Mouse (Mus musculus) cerebellum, postnatal 25 days (tissue): Measurements from ENCODE around the gene Acot5.
A peak's percentile ranks its signal among the peaks of the same experiment; 100 is the strongest.
"Not testable (repeated sequence)": the region's sequence is repeated elsewhere in the genome, so short reads cannot be mapped to it uniquely, and the experiment has no call there.

ENCODE experiments used
- DNase-seq, 2 experiments: peaks; one replicate each; pipeline ENCODE4 v3.0.0; 2021; ENCODE audit warnings: mixed read lengths in 2 of 2

The Acot5 gene

DNA sequence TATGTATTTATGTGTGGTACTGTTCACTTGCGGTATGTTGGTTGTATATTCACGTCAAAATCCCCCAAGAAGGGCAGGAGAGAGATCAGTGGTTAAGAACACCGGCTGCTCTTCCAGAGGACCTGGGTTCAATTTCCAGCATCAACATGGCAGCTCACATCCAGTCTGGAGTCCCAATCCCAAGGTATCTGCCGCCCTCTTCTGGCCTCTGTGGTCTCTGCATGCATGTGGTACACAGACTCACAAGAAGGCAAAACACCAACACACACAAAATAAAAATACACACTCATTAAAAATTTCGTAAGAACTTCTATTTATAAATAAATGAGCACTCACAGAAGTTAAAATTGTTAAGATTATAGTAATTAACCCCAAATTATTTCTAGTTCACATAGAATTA, 5.9 kb upstream of the Acot5 start:
- DNase-seq = peak; percentile 13 to 42

DNA sequence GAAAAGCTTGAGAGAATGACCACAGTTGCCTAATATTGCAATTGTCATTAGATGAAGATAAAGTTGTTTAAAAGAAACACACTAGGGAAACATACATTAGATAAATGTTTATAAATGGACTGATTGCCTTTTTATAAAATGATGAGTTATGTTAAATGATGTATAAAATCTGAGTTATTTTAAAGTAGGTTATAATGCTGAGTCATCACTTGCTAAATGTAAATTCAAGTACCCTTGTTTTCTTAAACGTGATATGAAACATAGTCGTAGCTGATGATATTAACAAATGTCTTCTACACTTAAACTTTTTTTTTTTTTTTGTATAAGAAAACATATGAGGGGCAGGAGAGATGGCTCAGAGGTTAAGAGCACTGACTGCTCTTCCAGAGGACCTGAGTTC, 5.3 kb upstream of the Acot5 start:
- DNase-seq = no peak

DNA sequence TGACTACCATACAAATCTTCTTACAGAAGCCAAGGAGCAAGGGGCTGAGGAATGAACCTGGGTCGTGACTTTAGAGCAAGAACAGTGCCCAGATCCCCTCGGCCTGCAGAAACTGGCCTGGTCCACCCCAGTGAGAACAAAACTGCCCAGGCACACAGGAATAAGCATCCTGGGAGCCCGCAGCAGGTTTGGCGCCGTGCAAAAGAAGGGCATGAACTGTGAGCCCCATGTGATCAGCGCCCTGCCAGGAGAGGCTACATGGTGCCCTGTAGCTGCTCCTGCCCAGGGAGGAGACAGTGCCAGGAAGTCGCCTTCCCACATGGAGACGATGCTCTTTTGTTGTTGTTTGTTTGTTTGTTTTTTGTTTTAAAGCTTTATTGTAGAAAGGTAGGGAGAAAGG, 4.5 kb upstream of the Acot5 start:
- DNase-seq = no peak

DNA sequence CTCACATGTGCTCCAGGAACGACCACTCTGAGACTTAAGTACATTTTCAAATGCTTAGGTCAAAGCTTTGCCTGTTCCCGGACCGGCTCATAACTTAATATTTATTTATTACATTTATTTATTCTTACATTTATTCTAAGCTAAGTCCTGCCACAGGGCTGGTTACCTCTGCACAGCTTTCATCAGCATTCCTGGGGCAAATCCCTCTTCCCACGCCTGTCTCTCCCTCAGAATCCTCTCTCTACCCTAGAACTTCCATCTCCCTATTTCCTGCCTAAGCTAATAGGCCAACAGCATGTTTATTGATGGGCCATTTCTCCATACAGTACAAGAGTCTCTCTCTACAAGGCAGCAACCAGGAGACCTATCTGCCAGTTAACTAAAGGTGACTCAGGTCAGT, 1.4 kb upstream of the Acot5 start:
- no peak for DNase-seq

DNA sequence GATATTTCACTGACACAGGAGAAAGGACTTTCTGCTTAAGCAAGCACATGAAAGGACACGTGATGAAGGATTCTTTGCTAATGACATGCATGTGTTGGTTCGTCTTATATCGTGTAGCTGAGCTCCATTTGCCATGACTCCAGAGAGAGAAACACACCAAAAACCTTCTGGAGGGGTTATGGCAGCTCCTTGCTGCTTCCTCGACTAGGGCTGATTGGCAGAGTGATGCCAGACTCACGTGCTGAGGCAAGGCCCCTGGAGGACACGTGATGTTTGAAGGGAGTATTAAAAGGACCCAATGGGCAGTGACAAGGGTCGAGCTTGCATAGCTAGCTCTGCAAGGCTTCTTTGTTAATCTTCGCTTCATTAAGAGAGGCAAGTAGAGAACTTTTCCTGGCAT, 829 bp upstream of the Acot5 start:
- no peak for DNase-seq

DNA sequence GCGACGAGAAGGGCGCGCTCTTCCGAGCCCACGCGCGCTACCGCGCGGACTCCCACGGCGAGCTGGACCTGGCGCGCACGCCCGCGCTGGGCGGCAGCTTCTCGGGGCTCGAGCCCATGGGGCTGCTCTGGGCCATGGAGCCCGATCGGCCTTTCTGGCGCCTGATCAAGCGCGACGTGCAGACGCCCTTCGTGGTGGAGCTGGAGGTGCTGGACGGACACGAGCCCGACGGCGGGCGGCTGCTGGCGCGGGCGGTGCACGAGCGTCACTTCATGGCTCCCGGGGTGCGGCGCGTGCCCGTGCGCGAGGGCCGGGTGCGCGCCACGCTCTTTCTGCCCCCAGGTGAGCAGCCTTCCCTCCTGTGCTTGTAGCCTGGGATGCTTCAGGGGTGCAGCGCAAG, 457 bp downstream of the Acot5 start:
- DNase-seq = peak; percentile 53 to 60

DNA sequence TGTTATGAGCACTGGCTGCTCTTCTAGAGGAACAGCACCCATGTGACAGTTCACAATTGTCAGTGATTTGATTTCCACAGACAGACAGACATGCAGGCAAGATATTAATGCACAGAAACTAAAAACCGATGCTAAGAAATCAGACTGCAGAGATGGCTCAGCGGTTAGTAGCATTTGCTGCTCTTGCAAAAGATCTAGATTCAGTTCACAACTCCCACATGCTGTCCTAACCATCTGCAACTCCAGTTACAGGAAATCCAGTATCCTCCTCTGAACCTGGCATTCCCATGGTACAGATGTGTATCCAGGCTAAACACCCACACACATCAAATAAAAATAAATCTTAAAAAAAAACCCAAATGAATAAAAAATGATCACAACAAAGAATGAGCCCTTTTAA, 2.6 kb downstream of the Acot5 start:
- no peak for DNase-seq

DNA sequence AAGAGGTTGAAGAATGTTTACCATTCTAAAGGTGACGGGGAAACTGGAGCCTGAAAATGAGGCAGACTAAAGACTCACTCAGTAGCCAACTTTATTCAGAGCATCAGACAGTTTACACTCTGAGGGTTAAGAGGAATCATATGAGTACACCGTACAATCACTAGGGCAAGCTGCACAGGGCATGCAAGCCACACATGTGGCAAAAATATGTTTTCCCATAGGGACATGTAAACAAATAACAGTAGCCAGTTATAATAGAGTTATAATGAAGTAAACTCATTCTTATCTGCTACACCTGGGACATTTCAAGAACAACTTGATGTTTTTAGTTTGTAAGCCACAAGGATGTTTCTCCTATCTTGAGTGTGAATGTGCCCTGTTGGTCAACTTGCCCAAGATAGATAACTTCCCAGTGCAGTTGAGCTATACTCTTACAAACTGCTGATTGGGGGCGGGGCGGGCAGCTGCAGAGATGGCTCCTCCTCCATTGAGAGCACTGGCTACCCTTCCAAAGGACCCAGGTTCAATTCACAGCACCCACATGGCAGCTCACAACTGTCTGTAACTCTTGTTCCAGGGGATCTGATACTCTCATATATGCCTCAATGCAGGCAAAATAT, 8.4 kb downstream of the Acot5 start:
- DNase-seq = no peak

DNA sequence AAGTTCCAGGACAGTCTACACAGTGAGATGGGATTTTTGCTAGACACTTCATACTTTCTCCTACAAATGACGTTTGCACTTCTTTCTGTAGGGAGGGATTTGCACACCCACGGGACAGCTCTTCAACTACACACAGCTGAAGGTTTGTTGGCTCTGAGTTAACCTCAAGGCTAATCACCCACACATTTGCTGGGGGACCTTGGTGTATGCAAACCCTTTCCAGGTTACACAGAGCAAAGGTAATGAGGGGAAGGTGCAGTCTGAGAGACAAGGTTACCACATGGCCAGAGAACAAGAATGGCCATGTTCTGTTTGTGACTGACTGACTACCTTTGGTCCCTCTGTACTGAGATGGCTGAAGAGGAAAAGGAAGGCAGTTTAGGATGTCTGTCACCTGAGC, 14.7 kb downstream of the Acot5 start:
- DNase-seq = no peak

DNA sequence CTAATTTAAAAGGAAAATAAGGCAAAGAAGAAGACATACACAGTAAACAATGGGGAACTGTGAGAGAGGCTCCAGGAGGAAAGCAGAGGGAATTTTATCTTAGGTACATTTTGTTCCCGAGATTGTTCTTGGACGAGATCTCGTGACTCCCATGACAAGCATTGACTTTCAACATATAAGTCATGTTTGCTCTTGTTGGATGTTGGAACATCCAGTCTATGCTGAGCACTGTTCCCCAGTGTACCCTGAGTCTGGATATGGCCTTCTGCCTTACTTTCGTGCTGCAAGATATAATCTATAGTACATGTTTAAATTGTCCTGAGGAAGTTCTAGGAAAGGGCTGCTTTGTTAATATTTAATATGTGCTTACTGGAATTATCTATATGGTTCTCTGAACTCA, 15.5 kb downstream of the Acot5 start:
- no peak for DNase-seq

DNA sequence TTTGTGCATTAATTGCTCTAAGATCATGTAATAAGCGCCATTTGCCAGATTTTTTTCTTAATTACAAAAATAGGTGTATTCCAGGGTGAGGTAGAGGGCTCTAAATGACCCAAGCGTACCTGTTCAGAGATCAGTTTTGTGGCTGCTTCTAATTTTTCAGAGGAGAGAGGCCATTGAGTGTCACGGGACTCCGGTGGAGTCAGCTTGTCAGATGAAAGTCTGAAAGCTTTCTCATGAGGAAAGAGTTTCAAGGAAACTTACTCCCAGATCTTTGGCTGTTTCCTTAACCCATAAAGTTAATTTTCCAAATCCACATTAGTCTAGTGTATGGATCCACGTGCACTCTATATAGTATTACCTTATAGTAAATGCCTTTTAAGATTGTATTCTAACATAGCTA, 25.5 kb downstream of the Acot5 start:
- DNase-seq = not testable (repeated sequence)

DNA sequence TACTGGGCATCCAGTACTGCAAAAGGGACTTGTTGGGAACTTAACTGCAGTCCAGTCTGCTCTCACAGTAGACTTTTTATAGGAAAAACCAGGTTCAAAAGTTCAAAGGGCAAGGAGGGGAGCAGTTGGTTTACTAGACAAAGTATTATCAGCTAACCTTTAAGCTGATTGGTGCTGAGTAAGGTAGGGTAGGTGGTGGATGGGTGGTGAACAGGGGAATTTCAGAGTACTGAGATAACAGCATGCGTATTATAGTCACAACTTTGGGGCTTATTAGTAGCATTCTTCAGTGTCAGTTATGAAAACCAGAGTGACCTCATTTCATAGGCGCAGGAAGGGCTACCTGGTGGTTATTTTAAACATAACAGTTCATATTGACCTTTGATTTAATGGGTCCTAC, 30.5 kb downstream of the Acot5 start:
- DNase-seq = no peak

DNA sequence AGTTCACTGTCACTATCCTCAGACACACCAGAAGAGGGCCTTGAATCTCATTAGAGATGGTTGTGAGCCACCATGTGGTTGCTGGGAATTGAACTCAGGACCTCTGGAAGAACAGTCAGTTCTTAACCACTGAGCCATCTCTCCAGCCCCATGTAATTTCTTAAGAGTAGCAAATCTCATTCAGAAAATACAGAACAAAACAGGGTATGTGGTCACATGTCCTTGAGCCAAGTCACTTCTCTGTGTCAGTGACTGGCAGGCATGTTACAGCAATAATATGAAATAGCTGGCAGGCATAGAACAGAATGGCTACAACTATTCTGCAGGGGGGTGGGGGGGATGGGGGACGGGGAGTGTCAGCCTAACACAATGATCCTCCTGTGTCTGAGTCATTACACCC, 30.9 kb downstream of the Acot5 start:
- no peak for DNase-seq

DNA sequence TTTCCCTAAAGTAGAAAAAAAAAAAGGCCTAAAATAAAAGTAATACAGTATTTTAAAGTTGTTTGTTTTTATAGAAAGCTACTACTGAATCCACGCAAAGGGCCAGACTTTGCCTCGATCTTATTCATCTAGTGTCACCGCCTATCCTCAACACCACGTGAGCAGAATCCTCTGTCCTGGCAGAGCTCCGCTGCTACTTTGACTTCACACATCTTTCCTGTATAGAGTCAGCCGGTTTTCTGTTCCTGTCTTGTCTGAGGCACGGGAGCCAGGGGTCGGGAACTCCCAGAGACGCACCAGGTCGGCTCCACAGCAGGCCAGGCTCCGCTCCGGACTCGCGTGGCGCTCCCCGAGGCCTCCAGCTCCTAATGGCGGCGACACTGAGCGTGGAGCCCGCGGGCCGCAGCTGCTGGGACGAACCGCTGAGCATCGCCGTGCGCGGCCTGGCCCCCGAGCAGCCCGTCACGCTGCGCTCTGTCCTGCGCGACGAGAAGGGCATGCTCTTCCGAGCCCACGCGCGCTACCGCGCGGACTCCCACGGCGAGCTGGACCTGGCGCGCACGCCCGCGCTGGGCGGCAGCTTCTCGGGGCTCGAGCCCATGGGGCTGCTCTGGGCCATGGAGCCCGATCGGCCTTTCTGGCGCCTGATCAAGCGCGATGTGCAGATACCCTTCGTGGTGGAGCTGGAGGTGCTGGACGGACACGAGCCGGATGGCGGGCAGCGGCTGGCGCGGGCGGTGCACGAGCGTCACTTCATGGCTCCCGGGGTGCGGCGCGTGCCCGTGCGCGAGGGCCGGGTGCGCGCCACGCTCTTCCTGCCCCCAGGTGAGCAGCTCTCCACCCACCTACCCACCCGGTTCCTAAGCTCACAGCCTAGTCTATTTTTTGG, 31.7 kb downstream of the Acot5 start, which contains the start of gene Acot6:
Gene Acot6 (plus strand): TSS at position 51 of the 889 bp plus-strand sequence.
- DNase-seq = peak; percentile 67 to 69

DNA sequence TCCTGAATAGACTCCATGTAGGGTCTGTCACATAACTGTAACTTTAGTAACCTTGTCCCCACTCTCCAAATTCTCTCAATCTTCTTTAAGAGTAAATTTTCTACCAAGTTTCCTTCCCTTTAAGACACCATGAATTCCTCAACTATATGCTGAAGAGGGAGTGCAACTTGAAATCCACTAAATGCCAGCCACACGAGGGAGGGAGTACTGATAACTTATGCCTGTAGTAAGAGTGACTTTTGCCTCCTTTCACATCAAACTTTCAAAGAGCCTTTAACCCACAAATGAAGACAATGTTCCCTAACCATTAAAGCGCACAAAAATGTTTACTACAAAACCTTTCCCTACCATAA, 32.3 kb downstream of the Acot5 start:
- no peak for DNase-seq

DNA sequence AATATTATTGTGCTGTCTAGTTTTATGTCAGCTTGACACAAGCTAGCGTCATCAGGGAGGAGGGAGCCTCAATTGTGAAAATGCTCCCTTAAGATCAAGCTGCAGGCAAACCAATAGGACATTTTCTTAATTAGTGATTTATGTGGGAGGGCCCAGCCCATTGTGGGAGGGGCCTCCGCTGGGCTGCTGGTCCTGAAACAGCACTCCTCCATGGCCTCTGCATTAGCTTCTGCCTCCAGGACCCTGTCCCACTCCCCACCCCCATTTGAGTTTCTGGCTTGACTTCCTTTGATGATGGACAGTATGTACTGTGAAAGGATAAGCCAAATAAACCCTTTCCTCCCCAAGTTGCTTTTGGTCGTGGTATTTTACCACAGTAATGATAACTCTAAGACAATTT, 37.9 kb downstream of the Acot5 start:
- no peak for DNase-seq

DNA sequence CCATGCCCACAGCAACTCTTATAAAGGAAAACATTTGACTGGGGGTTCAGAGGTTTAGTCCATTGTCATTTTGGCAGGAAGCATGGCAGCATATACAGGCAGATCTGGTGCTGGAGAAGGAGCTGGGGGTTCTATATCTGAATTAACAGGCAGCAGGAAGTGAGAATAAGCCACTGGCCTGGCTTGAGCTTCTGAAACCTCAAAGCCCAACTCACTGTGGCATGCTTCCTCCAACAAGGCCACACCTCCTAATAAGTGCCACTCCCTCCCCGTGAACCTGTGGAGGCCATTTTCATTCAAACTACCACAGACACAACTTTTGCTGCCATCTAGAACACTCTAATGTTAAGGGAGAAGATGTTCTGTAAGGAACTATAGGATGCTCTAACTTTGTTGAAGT, 38.6 kb downstream of the Acot5 start:
- no peak for DNase-seq

DNA sequence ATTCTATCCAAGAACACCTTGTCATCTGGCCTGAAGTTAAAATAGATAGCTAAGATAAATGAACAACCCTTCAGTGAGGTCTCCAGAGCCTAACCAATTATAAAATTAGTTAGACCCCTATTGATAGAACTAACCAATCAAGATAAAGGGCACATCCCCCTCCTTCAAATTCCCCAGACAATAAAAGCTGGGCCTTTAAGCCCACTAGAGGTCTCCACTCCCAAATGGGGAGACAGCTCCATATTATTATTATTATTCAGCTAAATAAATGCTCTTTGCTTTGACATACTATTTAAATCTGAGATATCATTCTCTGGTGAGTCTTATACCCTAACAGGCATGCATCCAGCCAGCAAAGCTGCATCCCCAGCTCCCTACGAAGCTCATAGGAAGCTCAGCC, 40.8 kb downstream of the Acot5 start:
- no peak for DNase-seq

DNA sequence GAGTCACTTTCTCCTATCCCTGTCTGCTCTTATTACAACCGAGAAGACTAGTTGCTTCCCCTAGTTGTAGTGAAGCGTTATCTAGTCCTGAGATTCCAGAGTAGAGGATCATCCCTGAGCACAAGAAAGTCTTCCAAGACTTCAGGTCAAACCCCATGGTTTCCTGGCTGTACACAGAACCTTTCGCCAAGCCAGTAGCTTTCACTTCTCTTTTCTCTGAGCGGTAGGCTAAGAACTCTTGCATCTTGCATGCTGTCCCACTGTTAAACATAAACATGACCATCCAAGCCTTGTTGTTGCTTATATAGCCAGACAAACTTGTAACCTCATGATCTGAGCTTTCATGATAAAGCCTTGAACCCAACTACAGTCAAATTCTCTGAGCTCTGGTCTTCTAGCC, 41.7 kb downstream of the Acot5 start:
- DNase-seq = no peak

DNA sequence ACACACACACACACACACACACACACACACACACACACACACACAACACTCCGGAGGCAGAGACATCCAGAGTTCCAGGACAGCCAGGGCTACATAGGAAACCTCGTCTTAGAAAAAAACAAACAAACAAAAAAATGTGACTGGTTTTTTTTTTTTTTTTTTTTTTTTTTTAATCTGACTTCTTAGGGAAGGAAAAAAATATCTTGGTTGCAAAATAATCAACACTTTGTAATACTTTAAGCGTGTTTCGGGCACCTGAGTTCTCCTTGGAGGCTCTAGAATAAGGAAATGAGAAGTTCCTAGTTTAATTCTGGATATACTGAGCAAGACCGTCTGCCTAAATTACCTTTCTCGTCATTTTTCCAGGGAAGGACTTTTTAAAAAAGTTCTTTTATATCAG, 44.6 kb downstream of the Acot5 start:
- DNase-seq = no peak

DNA sequence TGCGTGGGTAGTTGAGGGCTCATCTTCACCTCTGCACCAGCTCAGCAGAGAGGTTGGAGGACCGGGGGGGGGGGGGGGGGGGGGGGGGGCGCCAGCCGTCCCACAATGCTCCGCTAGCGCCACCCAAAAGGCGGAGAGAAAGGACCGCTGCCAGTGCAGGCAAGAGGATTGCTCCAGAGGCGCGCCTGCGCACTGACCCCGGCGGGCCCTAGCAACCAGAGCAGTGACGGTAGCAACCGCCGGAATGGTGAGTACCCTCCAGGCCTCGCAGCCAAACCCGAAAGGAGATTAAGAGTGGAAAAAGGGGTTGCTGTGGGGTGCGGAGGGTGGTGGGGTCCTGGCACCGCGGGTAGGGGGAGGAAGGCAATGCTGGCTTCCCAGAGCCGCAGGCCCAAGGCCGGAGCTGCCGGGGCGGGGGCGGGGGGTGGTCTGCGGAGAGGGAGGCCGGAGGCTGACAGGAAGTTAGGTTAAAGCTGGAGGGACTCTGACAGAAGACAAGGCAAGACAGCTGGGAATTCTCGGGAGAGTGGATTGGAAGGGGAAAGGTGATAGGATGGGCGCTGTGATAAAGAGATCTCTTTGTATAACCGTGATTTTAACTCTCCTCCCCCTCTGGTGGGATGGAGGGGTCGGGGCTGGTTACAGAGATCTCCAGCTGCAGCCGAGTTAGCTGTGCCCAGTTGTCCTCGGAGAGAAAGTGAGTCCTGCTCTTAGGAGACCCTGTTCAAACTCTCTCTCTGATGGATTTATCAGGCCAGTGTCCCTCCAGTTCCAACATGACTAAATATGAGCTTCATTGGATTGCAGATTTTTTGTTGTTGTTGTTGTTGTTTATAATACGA, 45.2 kb downstream of the Acot5 start, which contains the start of gene Dnal1:
Gene Dnal1 (plus strand): TSS at position 214 of the 842 bp plus-strand sequence.
- peak; percentile 86 to 94 for DNase-seq

DNA sequence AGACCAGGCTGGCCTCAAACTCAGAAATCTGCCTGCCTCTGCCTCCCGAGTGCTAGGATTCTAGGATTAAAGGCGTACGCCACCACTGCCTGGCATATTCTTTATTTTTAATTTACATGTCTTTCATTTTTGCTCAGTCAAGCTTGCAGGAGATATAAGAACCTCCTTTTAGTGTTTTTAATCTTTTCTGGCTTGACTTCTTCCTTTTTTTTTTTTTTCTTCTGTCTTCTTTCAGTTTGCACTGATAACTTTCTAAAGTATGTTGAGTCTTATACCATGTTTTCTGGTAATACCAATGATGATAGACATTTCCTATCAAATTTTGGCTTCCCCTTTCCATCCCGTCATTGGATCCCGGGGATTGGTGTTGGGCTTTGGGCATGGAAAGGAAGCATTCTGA, 50.5 kb downstream of the Acot5 start:
- DNase-seq = no peak
